Mouse (Mus musculus) spleen, postnatal 0 days (tissue): Measurements from ENCODE around the gene Fam53b. TPM values are rescaled to one million over a fixed set of nuclear protein-coding genes. Genes with fewer than 3 reads are reported as not detected.

Source experiments
- polyA plus RNA-seq: library from polyadenylated mRNA; unstranded; fragments of >200 nt; fragmentation: Nextera tagmentation; extraction: Ambion mirVana; gene quantifications from 2 replicates; pipeline ENCODE4 v1.2.1, GENCODE M21; 2015

Fam53b gene
- polyA plus RNA-seq, result 46.3 and 49.4 TPM in 2 replicates

DNA sequence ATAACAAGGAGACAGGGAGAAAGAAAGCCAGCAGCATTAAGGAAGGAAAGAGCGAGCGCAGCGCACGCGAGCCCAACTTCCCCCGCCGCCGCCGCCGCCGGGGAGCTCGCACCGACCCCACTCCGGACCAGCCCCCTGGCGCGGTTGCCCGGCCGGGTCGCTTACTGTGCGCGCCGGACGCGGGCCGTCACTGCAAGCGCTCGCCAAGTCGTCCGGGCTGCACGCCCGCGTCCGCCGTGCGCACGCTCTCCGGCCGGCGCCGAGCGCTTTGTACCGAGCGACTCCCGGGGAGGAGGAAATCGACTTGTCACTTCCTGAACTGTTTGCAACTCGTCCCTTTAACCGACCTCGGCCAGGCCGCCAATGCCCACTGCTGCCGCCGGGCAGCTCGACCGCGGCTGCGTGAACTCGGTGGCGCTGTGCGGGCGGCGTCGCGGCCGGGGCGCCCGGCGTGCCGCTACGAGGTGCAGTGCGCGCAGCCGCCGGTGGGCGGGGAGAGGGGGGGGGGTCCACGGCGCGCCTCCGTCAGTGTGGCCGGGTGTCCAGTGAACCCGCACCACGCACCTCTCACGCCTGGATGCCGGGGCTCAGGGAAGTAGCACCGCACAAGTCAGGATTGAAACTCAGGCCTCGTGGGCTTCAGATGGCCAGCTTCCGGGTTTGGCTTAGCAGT is at the start of gene Fam53b:
Gene Fam53b (minus strand): TSS at position 471 of the 673 bp plus-strand sequence.

DNA sequence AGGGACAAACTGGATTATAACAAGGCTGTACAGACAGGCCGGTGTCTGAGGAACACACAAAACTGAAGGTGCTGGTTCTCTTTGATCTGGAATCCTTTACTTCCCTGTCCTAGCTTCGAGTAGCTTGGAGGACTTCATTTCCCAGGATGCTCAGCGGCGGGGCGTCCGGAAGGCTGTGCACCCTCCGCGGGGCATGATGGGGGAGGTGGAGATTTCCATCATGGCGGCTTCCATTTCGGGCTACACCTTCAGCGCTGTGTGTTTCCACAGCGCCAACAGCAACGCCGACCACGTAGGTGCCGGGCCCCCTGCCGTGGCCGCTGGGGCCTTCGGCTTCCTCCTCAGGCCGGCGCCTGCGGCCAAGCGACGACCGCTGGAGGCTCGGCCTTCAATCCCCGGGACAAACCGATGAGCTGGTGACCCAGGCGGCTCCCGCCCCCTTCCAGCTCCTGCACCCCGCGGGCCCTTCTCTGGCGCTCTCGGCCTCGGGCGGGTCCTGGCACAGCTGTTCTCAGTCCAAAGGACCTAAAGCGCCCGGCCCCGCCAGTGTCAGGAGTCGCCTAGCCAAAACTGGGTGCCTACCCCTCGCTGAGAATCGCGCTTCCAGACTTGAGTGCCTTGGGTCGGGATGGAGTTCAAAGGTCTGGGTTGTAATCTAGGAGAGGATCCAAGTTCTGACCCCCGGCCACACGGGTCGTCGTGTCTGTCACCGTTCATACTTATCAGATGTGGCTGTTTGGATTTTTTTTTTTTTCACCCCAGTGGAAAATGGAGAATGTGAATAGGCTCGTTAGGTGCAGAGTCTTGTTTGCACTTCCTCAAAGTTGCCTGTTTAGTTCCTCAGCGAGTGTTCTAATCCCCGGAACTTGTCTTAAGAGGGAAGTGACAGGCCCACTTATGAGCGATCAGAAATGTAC is 45.6 kb upstream of the Fam53b start, which contains the start of gene Abraxas2:
Gene Abraxas2 (plus strand): TSS at position 184 of the 917 bp plus-strand sequence.

DNA sequence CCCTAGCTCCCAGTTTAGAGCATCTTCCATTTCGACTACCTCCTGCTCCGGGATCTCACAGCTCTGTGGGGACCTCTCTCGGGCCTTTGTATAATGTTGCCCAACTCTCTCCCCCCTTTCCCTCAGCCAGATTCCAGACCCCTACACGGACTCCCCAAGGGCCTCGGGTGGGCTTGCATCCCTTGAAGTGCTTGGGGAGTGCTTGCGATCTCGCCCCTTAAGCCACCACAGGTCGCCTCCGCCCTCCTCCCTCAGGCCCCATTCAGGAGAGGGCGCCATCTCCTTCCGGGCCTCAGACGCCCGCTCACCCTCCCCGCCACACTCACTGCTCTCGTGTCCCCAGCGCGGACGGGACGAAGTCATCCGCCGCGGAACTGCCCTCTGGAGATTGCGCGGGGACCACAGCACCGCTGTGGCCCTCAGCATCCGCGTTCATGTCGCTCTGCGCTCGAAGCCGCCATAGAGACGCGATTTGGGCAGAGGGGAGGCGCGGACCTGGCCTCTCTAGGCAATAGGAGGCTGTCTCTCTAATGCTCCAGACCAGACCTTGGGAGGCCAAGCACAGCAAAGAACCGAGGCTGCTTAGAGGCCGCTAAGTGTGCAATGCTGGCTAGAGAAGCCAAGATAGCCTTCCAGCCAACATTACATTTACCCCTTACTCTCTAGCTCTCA is 38.6 kb upstream of the Fam53b start, which contains the start of gene Eef1akmt2:
Gene Eef1akmt2 (minus strand): TSS at position 501 of the 672 bp plus-strand sequence.

Other genes starting within 250 kb of the Fam53b start
- 110 and 114 TPM in 2 replicates for gene Oat, start 237.5 kb downstream of the Fam53b start, polyA plus RNA-seq
- gene Nkx1-2, start 214.2 kb downstream of the Fam53b start, polyA plus RNA-seq, result 0.05 TPM in 1 of 2 replicates, not detected in the other
- gene Lhpp, start 203.2 kb downstream of the Fam53b start, polyA plus RNA-seq, result 9.6 and 9.8 TPM in 2 replicates
- gene Eef1akmt2, start 38.8 kb upstream of the Fam53b start, polyA plus RNA-seq, result 27.9 and 28.0 TPM in 2 replicates
- 18.0 and 21.0 TPM in 2 replicates for gene Abraxas2, start 45.3 kb upstream of the Fam53b start, polyA plus RNA-seq
- 9.3 and 10.2 TPM in 2 replicates for gene Zranb1, start 117.3 kb upstream of the Fam53b start, polyA plus RNA-seq